Mouse (Mus musculus): ENCODE results near the gene Hoxc12. TPM values are rescaled to one million over a fixed set of nuclear protein-coding genes. Genes with fewer than 3 reads are reported as not detected.

Gene Hoxc12
- total RNA-seq, 2 experiments from 2014 or later: not detected

GRCm38 (mm10) chr15:102977423-102977974 lies 40.9 kb downstream of the Hoxc12 start:
- DNase-seq: no peak
- intact Hi-C loops (cut with DNase I): loop anchor here (2.0 kb wide), 1 partner anchor 15 kb away; no protein-coding TSS in a partner anchor

DNA sequence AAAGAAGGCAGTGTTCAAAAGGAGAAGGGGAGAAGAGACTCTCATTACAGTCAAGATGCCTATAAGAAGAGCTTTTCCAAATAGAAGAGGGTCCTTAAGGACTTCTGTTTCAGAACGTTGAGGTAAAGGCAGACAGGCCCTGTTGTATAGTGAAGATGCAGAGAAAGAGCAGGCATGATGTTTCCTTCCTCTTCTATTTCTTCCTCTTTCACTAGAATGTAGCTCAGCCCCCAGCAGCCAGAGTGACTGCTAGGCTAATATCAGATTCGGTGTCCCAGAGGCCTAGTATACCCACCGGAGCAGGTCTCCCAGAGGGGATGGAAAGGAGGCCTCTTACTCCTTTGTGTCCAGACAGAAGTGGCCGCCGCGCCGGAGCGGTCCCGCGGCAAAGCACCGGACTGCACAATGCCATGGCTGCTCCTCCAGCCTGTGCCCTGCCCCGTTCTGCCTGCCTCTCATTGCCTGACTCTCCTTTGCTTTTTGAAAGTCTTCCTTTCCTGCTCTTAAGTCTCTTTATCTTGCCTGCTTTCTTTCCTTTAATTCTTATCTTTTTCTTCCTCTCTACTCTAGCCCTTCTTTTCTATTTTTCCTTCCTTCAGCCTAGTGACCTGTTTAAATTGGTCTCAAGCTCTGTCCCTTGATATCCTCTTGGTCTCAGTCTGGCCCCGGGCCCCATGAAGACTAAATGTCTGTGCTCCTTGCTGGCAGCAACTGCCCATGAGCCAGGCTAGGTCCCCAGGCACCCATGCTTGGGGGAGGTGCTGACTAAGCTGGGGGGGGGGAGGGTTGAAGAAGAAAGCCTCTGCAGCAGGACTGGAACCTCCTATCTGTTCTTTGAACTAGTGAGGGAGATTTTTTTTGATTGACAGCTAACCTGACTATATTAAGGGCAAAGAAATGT lies 42.3 kb downstream of the Hoxc12 start:
- intact Hi-C loops (cut with DNase I): no loop called here
- DNase-seq: no peak

GRCm38 (mm10) chr15:102979936-102980335 lies 43.4 kb downstream of the Hoxc12 start:
- DNase-seq: no peak
- intact Hi-C loops (cut with DNase I): no loop called here

DNA sequence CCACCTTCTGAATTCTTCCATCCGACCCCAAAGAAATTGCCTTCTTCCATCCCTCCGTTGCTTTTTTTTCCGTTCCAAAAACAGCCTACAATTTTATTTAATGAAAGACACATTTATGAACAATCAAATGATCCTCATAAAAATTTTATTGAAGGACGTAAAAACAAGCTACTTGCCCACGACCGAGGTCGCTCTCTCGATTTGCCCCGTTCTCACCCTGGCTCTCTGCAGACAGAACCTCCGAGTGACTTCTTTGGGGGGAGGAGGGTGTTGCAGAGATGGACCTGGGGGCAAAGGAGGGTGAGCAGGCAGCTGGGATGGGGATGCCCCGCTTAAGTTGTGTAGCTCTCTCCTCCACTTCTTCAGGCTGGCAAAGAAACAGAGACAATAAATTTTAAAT lies 43.8 kb downstream of the Hoxc12 start:
- intact Hi-C loops (cut with DNase I): no loop called here
- no peak for DNase-seq

- intact Hi-C loops (cut with DNase I): no loop called here
- no peak for DNase-seq
Observed at GRCm38 (mm10) chr15:102980912-102981311, 44.4 kb downstream of the Hoxc12 start.

DNA sequence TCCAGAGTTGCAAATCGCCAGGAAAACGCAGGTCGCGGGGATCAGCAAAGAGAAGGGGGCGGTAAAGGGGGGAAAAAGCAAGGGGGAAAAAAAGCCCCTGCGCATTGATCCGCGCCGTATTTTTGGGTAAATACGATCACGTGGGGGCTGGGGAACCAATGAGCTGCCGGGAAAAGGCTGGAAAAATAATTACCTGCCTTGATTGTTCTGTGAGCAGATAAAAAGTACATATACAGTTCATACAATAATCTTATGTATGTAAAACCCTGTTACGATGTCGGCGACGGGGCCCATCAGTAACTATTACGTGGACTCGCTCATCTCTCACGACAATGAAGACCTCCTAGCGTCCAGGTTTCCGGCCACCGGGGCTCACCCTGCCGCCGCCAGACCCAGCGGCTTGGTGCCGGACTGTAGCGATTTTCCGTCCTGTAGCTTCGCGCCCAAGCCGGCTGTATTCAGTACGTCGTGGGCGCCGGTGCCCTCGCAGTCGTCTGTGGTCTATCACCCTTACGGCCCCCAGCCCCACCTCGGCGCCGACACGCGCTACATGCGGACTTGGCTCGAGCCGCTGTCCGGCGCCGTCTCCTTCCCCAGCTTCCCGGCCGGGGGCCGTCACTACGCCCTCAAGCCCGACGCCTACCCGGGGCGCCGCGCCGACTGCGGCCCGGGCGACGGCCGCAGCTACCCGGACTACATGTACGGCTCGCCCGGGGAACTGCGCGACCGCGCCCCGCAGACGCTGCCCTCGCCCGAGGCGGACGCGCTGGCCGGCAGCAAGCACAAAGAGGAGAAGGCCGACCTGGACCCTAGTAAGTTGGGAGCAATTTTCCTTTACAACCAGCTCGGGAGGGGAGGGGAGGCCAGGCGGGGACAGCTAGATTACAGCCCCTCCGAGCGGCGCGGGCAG lies 45.1 kb downstream of the Hoxc12 start:
- DNase-seq: peak; percentile 61
- intact Hi-C loops (cut with DNase I): no loop called here

- DNase-seq: no peak
- intact Hi-C loops (cut with DNase I): no loop called here
Observed at GRCm38 (mm10) chr15:102983716-102984115, 47.2 kb downstream of the Hoxc12 start.

DNA sequence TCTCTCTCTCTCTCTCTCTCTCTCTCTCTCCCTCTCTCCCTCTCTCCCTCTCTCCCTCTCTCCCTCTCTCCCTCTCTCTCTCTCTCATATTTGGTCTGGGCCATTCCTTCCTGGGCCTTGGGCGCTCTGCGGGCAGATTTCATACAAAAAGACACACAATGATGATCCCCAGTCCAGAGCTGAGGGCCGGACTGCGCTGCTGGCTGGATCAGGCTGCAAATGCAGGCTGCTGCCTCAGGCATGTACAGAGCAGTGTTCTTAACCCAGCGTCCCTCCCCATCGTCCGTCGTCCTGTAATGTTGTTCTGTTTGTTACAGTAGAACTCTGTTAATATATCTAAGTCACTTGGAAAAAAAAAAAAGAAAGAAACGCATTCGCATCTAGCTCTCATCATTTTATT lies 48.0 kb downstream of the Hoxc12 start:
- intact Hi-C loops (cut with DNase I): no loop called here
- DNase-seq: no peak

DNA sequence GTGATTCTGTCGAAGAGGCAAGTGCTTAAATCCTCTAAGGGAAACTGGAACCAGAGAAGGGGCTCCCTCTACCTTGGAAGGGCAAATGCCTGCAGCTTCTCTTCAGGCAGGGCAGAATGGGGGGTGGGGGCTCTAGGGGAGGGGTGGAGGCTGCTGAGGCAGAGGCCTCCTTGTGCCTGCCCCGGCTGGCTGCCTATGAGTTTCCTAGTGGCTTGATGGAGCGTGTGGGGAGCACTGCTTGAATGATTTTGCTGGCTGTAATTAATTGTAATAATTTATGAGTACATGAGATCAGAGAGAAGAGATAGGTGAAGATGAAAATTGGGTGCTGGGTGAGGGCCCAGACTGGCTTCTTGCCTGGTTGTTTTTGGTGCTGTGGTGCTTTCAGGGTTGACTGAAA lies 48.4 kb downstream of the Hoxc12 start:
- DNase-seq: no peak
- intact Hi-C loops (cut with DNase I): no loop called here

DNA sequence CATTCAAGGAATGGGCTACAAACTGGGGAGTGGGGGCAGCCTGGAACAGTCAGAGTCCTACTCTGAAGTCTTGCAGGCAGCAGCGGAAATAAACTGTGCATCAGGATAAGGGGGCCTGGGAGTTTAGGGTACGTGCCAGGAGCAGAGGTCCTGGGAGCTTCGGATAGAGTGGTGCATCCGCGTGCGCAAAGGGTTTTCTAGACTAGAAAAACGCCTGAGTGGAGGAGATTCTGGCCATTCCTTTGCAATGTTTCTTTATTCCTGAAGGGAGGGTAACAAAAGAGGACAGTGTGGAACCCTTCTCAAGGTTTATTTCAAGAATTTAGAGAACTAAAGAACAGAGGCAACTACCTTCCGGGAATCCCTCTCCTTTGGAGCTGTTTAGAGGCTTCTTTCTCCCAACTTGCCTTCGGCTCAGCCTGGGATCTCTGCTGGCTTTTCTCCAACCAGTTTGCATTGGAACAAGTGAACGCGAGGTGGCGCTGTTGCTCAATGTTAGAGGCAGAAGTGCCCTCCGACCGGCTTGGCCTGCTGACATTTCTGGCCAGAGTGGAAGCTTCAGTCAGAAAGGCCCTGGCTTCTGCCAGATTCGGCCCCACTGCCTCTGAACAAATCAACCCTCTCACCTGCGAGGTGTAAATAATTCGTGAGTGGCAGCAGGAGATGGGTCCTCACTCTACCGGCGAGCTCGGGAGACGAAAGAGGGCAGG lies 50.7 kb downstream of the Hoxc12 start:
- peak; percentile 91 to 96 for DNase-seq
- intact Hi-C loops (cut with DNase I): loop anchor here (2.0 kb wide), 2 partner anchors 136 to 186 kb away; no protein-coding TSS in a partner anchor

DNA sequence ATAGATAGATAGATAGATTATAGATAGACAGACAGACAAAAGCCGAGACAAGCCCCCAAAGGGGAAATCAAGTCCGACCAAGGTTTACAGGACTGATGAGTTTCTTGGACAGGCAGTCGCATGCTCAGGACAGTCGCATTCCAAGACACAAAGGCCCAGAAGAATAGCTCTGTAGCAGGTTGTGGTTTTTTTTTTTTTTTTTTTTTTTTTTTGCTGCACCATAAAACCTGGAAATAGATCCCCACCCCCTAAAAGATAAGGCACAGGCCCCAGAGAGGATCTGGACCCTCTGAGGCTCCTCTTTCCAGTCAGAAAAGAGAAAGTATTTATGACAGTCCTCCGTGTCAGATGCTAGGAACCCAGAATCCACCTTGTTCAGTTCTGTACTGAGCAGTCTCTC lies 51.5 kb downstream of the Hoxc12 start:
- intact Hi-C loops (cut with DNase I): no loop called here
- no peak for DNase-seq

Small RNAs within 50 kb of the gene (microRNA-seq; reads per million reads assigned to microRNA genes)
- 1,579 to 2,519 reads per million in 2 experiments for gene Mir196a-2

Other genes with a start within 250 kb of the Hoxc12 start
- 10 to 100 TPM; 57.9 to 72.7 TPM for gene Calcoco1, start 214.6 kb upstream of the Hoxc12 start, total RNA-seq (2021)
- gene Hoxc13, start 15.7 kb upstream of the Hoxc12 start, total RNA-seq (2021): not detected
- 1 to 10 TPM; 5.6 to 8.1 TPM for gene Hoxc11, start 17.7 kb downstream of the Hoxc12 start, total RNA-seq (2021)
- 10 to 100 TPM; 70.5 to 75.2 TPM for gene Hoxc10, start 30.0 kb downstream of the Hoxc12 start, total RNA-seq (2021)
- gene Hoxc5, start 30.7 kb downstream of the Hoxc12 start, total RNA-seq (2021): 1 to 10 TPM; 1.9 to 2.3 TPM
- gene Hoxc9, start 39.7 kb downstream of the Hoxc12 start, total RNA-seq (2021): 1 to 10 TPM; 5.0 to 5.5 TPM
- 1 to 10 TPM; 1.5 to 2.0 TPM for gene Hoxc8, start 53.9 kb downstream of the Hoxc12 start, total RNA-seq (2021)
- 1 to 10 TPM; 6.8 to 7.0 TPM for gene Hoxc6, start 61.5 kb downstream of the Hoxc12 start, total RNA-seq (2021)
- 1 to 10 TPM; 4.1 to 4.2 TPM for gene Hoxc4, start 82.2 kb downstream of the Hoxc12 start, total RNA-seq (2021)
- gene Smug1, start 230.3 kb downstream of the Hoxc12 start, total RNA-seq (2021): 10 to 100 TPM in 1 of 2 experiments, 1 to 10 TPM in 1; 9.9 to 11.3 TPM

Measured in gastrocnemius, postnatal 36 days (tissue).